Mouse (Mus musculus): ENCODE data around the gene Adra1b.

Adra1b gene

DNA sequence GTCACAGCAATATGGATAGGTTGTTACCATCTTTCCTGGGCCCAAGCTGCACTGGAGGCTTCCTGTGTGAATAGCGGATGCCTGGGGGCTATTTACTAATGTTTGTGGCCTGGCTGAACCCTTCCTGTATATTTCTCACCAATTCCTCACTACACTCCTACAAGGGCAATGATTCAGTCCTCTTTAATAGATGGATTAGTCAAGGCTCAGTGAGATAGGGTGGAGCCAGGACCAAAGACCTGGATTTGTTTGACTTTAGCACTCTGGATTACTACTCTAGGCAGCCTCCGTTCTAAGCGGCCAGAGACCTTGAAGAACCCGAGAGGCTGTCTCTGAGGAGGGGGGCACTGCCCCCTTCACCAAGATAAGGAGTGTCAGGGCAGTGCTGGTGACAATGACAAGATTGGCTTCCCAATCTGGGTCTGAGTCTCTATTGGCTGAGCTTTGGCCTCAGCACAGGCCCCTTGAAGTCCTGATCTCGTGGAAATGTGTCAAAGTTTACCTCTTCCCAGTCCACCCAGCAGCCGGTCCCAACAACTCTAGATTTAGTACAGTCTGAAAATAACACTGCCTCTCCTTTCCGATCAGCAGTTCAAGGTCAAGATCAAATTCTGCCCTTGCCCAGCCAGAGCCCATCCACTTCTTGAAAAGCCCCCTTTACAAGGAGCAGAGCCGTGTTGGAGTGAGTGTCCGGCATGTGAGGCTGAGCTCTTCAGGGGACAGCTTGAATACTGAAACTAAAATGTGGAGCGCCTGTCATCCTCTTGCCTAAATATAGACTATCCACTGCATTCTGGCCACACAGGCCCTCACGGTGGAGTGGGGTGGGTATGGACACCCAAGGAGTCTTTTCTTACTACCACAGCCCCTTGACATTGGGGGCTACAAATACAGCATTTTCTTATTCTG is 80.2 kb downstream of the Adra1b start:
- peak; percentile 68 for DNase-seq (ENCODE audit: low spot score in 2 of 2)

DNA sequence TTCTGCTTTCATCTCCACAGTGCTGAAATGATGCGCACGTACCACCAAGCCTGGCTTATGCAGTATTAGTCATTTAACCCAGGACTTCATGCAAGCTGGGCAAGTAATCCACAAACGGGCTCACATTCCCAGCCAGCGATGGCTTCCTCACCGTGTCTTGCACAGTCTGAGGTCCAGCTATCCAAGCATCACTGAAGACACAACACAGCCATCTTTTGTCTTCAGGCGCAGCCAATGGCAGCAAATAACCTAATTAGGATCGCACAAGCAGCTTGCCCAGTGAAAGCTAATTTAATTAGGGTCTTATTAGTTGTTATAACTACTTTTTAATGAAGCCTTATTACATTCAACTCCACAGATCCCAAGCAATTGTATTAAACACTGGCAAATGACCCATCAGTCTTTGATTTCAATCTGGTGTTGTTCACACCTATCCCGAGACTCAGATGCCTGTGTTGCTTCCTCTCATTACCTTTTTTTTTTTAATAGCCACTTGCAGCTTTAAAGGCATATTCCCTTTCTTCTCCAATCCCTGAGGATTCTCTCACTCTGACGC is 83.6 kb downstream of the Adra1b start:
- no peak for DNase-seq (ENCODE audit: low spot score in 2 of 2)

DNA sequence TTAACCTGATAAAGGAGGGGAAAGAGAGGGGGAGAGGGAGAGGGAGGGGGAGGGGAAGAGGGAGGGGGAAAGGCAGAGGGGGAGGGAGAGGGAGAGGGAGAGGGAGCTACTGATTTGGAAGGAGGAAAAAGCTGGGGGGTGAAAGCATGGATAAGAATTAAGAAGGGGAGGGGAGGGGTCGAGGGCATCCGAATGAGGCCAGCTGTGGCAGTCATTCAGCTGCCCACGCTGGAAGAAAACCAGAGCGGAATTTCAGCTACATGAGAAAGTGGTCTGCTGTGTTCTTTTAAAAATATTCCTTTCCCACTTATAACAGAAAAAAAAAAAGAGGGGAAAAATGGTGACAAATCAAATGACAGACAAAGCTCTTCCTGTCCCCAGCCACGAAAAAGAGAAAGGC is 88.5 kb downstream of the Adra1b start:
- DNase-seq (ENCODE audit: low spot score in 2 of 2) = no peak

DNA sequence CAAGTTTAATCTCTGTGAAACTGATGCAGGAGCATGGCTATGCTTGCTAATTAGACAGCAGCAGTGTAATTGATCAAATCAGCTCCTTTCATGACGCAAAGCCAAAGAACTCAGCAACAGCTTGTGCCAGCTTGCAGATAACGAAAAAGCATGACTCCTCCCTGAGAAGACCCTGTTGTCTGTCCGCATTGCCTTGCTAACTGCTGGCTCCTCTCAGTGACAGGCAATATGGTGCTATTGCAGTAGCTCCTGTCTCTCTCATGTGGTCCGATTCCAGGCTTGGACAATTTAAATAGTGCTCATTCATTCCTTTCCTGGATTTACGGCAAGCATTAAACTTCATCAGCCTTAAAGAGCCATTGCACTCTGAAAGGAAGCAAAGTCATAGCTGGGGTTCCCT is 93.3 kb downstream of the Adra1b start:
- DNase-seq (ENCODE audit: low spot score in 2 of 2) = no peak

DNA sequence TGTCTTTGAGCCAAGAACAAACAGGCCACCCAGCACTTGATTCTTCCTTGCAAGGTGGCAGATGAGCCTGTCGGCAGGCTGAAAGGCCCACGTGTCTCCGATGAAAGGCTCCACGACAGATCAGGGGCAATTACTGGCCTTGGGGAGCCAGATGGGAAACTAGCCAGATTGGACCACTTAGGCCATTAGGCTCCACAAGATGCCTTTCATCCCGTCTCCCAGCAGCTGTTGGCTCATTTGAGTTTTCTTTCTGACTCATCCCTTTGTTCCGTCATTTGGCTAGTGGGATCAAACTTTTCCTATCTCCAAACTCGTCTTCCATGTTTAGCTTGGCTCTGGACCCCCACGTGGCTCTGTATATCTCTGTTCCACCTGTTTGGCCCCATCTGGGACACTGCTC is 105.0 kb downstream of the Adra1b start:
- DNase-seq (ENCODE audit: low spot score in 2 of 2) = no peak

DNA sequence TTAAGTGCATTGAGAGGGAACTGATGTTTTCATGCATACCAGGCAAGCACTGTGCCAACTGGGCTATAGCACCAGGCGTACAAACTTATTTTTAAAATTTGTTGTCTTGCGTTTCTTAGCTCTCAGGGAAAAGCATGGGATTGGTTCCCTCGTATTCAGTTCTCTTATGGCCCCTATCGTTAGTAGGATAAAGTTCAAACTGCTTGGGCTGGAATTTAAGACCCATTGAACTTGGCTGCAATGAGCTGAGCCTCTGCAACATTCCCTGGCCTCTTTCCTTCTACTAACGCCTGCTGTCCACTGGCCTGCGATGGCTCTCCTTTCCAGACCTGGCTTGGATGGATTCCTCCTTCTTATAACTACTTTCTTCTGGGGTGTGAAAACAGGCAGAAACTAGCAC is 110.6 kb downstream of the Adra1b start:
- peak; percentile 53 to 55 for DNase-seq (ENCODE audit: low spot score in 2 of 2)

DNA sequence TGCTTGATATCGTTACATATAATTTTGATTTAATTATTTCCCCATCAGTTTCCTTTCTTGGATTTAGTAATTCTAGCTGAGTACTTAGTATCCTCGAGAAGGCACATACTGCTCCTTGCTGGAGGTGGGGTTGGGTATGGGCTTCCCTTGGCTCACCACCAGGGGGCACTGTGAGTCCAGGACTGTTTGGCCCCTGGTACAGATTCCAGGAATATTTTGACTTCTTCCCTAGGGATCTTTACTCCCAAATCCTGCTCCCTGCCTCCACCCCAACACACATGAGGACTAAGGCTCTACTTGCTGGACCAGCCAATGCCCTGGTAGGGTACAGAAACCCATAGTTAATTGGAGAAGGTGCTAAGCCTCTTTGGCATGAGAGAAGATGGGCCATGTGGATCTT is 117.2 kb downstream of the Adra1b start:
- peak; percentile 34 to 55 for DNase-seq (ENCODE audit: low spot score in 2 of 2)

DNA sequence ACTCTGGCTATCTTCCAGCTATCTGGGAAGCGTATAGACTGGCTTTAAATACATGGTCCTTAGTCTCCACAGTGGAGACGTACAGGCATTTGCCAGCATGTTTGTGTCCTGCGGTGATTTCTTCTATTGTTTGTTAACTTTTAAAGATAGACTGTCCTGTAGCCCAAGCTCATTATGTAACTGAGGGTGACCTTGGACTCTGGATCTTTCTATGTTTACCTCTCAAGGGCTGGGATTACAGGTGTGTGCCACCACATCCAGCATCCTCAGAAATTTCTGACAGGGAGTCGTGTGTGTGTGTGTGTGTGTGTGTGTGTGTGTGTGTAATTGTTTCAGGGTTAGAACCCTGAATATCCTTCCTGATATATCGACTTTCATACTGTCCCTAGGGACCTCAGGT is 117.9 kb downstream of the Adra1b start:
- no peak for DNase-seq (ENCODE audit: low spot score in 2 of 2)

- DNase-seq (ENCODE audit: low spot score in 2 of 2) = no peak
Observed at GRCm38 (mm10) chr11:43779551-43779950, 121.5 kb downstream of the Adra1b start.

GRCm38 (mm10) chr11:43776324-43776694 is 124.7 kb downstream of the Adra1b start:
- no peak for DNase-seq (ENCODE audit: low spot score in 2 of 2)

GRCm38 (mm10) chr11:43775469-43776323 is 125.3 kb downstream of the Adra1b start:
- DNase-seq (ENCODE audit: low spot score in 2 of 2) = no peak

GRCm38 (mm10) chr11:43773725-43774124 is 127.3 kb downstream of the Adra1b start:
- peak in 1 of 2 experiments; percentile 12 for DNase-seq (ENCODE audit: low spot score in 2 of 2)

- DNase-seq (ENCODE audit: low spot score in 2 of 2) = no peak
Observed at GRCm38 (mm10) chr11:43770110-43770509, 130.9 kb downstream of the Adra1b start.

GRCm38 (mm10) chr11:43767749-43768148 is 133.3 kb downstream of the Adra1b start:
- DNase-seq (ENCODE audit: low spot score in 2 of 2) = no peak

- peak; percentile 25 to 56 for DNase-seq (ENCODE audit: low spot score in 2 of 2)
Observed at GRCm38 (mm10) chr11:43766922-43767648, 133.9 kb downstream of the Adra1b start.

DNA sequence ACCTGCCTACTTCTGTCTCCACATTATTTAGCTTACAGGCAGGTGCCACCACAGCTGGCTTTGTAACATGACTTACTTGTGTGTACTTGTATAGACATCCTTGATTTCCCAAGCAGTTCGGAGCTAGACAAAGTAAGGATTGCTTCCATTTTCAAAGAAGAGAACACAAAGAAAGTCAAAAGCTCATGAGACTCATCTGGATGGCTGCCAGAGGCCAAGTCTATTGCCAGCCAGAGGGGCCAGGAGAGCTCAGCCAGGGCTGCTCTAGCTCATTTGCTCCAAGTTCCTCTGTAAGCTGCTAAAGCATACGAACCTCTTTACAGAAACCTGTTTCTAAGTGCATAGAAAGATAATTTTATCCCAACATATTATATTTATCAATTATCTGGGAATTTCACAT is 142.6 kb downstream of the Adra1b start:
- no peak for DNase-seq (ENCODE audit: low spot score in 2 of 2)

DNA sequence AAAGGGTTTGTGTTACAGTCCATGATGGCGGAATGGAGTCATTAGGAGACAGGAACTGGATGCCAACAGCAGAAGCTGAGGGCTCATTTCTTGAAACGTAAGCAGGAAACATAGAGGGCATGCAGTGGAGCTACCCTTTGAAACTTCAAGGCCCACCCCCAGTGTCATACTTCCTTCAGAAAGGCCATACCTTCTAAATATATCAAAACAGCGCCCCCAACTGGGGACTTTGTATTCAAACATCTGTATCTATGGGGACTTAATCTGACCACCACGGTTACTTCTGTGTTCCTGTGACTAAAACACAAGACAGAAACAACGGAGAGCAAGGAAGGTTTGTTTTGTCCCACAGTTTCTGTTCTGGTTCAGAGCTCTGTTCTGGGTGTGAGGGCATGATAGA is 145.6 kb downstream of the Adra1b start:
- DNase-seq (ENCODE audit: low spot score in 2 of 2) = no peak

GRCm38 (mm10) chr11:43754568-43754967 is 146.4 kb downstream of the Adra1b start:
- no peak for DNase-seq (ENCODE audit: low spot score in 2 of 2)

GRCm38 (mm10) chr11:43751542-43751941 is 149.5 kb downstream of the Adra1b start:
- no peak for DNase-seq (ENCODE audit: low spot score in 2 of 2)

- peak; percentile 96 to 97 for DNase-seq (ENCODE audit: low spot score in 2 of 2)
Observed at GRCm38 (mm10) chr11:43747233-43748226, 153.5 kb downstream of the Adra1b start, which contains the start of gene Ttc1. Ttc1 (minus strand) TSS chr11:43748008.

Data from heart, adult 9 months (tissue).